Mouse (Mus musculus): ENCODE measurements around the gene Trim8.

- TF ChIP-seq CTCF (IDR thresholded peaks at IDR 0.05; ENCODE audit: low read depth): no peak
- no peak for TF ChIP-seq EP300 (IDR thresholded peaks at IDR 0.05; ENCODE audit: low read depth)
These were observed 62.6 kb downstream of the Trim8 start for GRCm38 (mm10) chr19:46564043-46564462.

Measured in liver, postnatal 0 days (tissue).